Mouse (Mus musculus) ES-Bruce4 (cell line): ENCODE measurements around the gene Bcorl1.

ENCODE experiments used
- CTCF ChIP-seq: IDR thresholded peaks from one replicate; pipeline ENCODE4 v1.8.1; 2011; ENCODE audit warnings: low read depth, low read length
- POLR2A ChIP-seq: IDR thresholded peaks from one replicate; pipeline ENCODE4 v1.8.1; 2011; ENCODE audit warnings: low read length; ENCODE audit not compliant: insufficient read depth

GRCm38 (mm10) chrX:48453736-48454494 lies 112.8 kb downstream of the Bcorl1 start:
- TF ChIP-seq CTCF (no peak), POLR2A (no peak)
